Mouse (Mus musculus) liver, embryonic 14.5 days (tissue): ENCODE results near the gene Phactr1.
A peak's percentile ranks its signal among the peaks of the same experiment; 100 is the strongest.

ENCODE experiments used
- CTCF ChIP-seq: IDR thresholded peaks from 2 replicates; pipeline ENCODE4 v1.5.1; 2016; ENCODE audit warnings: antibody characterized with exemption, low read depth, control low read depth
- EP300 ChIP-seq: IDR thresholded peaks from 2 replicates; pipeline ENCODE4 v1.6.1; 2016; ENCODE audit warnings: antibody characterized with exemption, low read depth

DNA sequence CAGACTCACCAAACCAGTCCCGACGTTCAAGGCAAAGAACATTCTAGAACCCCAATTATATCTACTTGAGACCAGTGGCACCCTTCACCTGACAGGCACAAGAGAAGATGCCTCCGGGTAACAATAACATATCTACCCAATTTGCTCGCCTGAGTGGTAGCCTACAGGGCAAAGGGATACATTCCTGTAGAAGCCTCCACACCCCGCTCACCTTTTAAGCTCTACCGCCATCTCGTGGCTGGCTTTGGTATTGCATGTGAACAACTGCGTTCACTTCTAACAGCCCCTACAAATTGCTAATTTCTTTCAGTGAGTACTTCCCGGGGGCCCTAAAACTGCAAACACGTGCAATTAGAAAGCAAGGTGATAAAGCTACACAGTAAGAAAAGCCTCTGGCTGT, 142.1 kb downstream of the Phactr1 start:
- TF ChIP-seq CTCF (peak; percentile 87), EP300 (no peak)
